Mouse (Mus musculus): ENCODE data around the gene Dctn3. TPM values are rescaled to one million over a fixed set of nuclear protein-coding genes. Genes with fewer than 3 reads are reported as not detected.

Dctn3 gene
- polyA plus RNA-seq, 1 experiment: 72.8 TPM

DNA sequence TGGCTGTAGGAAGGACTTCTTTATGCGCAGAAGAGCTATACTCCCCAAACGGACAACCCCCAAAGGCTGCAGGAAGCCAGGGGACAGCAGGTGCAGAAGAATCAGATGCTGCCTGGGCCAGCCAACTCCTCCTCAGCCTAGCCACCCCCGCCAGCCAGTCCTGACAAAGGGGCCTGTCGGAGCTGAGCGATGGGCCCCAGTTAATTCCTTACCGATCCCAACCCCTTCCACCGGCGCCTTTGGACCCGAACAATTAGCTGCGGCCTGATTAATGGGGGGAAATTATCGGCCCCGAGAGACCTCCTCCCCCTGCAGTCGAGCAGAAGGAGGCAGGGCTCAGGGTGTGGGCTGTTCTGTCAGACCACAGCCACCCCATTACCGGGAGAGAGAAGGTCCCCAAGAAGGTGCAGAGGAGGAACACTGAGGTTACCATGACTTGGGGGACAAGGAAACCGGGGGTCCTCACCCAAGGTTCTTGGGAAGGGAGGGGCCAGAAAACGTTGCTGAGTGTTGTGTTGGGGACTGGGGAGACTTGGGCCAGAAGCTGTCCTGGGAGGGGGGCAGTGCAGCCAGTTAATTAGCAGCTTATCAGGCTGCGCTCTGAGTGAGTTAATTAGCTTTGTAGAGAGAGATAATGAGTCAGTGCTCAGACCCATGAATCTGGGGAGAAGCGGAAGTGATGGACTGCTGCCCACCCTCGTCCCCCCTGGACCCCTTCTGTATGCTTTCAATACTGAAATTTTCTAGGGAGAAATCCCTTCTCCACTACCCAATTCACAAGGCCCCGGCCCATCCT lies 4.1 kb upstream of the Dctn3 start:
- 39% methylated on average over 20 of the region's 20 CpGs for WGBS
- H3K36me3 ChIP-seq (ENCODE audit: control insufficient read depth, insufficient read depth, low read length): no peaks in the 10 kb centered on the region
- no peak overlapping the region for H3K4me3 ChIP-seq (ENCODE audit: control insufficient read depth, insufficient read depth, low read length)
- DNase-seq: no peak
- TF ChIP-seq POLR2A (IDR thresholded peaks at IDR 0.05; ENCODE audit: control insufficient read depth, extremely low read depth, insufficient read depth, low read length, poor library complexity) (no peak), CTCF (IDR thresholded peaks at IDR 0.05; ENCODE audit: borderline replicate concordance, control insufficient read depth, extremely low read depth, insufficient read depth, low read length, poor library complexity) (no peak)
- no peak overlapping the region for H3K27ac ChIP-seq (ENCODE audit: control insufficient read depth, insufficient read depth, low read length)
- peaks cover 29% of the 10 kb centered on the region for H3K27me3 ChIP-seq (ENCODE audit: control insufficient read depth, insufficient read depth, low read length)
- H3K4me1 ChIP-seq (replicated peaks; ENCODE audit: control insufficient read depth, insufficient read depth, low read length): no peaks in the 10 kb centered on the region; the same call in none of the 2 replicates

DNA sequence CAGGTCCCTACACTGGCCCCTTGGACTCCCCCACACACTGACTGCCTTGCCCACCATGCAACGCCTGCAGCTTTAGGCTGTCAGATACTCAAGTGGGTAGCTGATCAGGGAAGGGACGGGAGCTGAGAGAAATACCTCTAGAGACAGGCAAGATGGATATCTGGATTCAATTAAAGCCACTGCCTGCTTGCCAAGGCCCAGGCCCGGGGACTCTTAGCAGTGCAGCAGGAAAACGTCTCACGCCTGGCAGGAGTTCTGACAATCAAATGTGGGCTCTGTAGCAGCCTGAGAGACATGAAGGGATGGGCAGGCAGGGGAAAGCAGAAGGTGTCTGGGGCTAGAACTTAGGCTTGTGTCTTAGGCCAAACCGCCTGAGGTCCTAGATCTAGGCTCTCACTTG lies 6.1 kb downstream of the Dctn3 start:
- Histone ChIP-seq H3K36me3 (ENCODE audit: control insufficient read depth, insufficient read depth, low read length) (peaks cover 15% of the 10 kb centered on the region), H3K27me3 (ENCODE audit: control insufficient read depth, insufficient read depth, low read length) (no peaks in the 10 kb centered on the region), H3K4me1 (replicated peaks; ENCODE audit: control insufficient read depth, insufficient read depth, low read length) (peaks cover 19% of the 10 kb centered on the region), H3K4me3 (ENCODE audit: control insufficient read depth, insufficient read depth, low read length) (no peak overlapping the region), H3K27ac (ENCODE audit: control insufficient read depth, insufficient read depth, low read length) (no peak overlapping the region)
- DNase-seq: no peak
- 96% methylated on average over 6 of the region's 6 CpGs for WGBS
- TF ChIP-seq CTCF (IDR thresholded peaks at IDR 0.05; ENCODE audit: borderline replicate concordance, control insufficient read depth, extremely low read depth, insufficient read depth, low read length, poor library complexity) (no peak), POLR2A (IDR thresholded peaks at IDR 0.05; ENCODE audit: control insufficient read depth, extremely low read depth, insufficient read depth, low read length, poor library complexity) (no peak)

GRCm38 (mm10) chr4:41715596-41715995 lies 7.4 kb downstream of the Dctn3 start:
- H3K27me3 ChIP-seq (ENCODE audit: control insufficient read depth, insufficient read depth, low read length): no peaks in the 10 kb centered on the region
- no peak overlapping the region for H3K4me3 ChIP-seq (ENCODE audit: control insufficient read depth, insufficient read depth, low read length)
- WGBS: 89% methylated on average over 5 of the region's 5 CpGs
- no peak overlapping the region for H3K27ac ChIP-seq (ENCODE audit: control insufficient read depth, insufficient read depth, low read length)
- peak; percentile 54 for DNase-seq
- peaks cover 15% of the 10 kb centered on the region for H3K36me3 ChIP-seq (ENCODE audit: control insufficient read depth, insufficient read depth, low read length)
- peaks cover 21% of the 10 kb centered on the region for H3K4me1 ChIP-seq (replicated peaks; ENCODE audit: control insufficient read depth, insufficient read depth, low read length)
- no peak for TF ChIP-seq POLR2A (IDR thresholded peaks at IDR 0.05; ENCODE audit: control insufficient read depth, extremely low read depth, insufficient read depth, low read length, poor library complexity)

DNA sequence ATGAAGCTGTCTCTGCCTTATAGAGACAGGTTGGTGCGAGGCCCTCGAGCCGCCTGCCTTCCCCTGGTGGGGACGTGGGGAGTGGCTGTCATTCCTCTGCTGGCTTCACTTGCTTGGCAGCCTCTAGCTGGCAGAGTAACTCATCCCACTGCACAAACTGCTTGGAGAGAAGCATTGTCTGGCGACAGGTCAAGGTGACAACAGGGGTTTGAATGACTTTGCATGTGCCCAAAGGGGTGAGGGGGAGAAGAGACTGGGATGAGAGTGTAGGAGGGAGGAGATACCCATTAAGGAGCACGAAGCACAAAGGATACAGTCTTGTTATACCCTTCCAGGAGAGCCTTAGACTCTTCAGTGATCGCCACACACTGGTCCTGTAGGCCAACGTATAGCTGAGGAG lies 7.9 kb downstream of the Dctn3 start:
- Histone ChIP-seq H3K27me3 (ENCODE audit: control insufficient read depth, insufficient read depth, low read length) (no peaks in the 10 kb centered on the region), H3K36me3 (ENCODE audit: control insufficient read depth, insufficient read depth, low read length) (peaks cover 15% of the 10 kb centered on the region), H3K27ac (ENCODE audit: control insufficient read depth, insufficient read depth, low read length) (no peak overlapping the region), H3K4me1 (replicated peaks; ENCODE audit: control insufficient read depth, insufficient read depth, low read length) (peaks cover 21% of the 10 kb centered on the region), H3K4me3 (ENCODE audit: control insufficient read depth, insufficient read depth, low read length) (no peak overlapping the region)
- no peak for DNase-seq
- 88% methylated on average over 8 of the region's 8 CpGs for WGBS
- TF ChIP-seq POLR2A (IDR thresholded peaks at IDR 0.05; ENCODE audit: control insufficient read depth, extremely low read depth, insufficient read depth, low read length, poor library complexity) (no peak), CTCF (IDR thresholded peaks at IDR 0.05; ENCODE audit: borderline replicate concordance, control insufficient read depth, extremely low read depth, insufficient read depth, low read length, poor library complexity) (peak; percentile 27; the same call in 1 of the 2 replicates)

GRCm38 (mm10) chr4:41714276-41714675 lies 8.7 kb downstream of the Dctn3 start:
- WGBS: 18% methylated on average over 8 of the region's 8 CpGs
- peak; percentile 56 for DNase-seq
- H3K4me3 ChIP-seq (ENCODE audit: control insufficient read depth, insufficient read depth, low read length): no peak overlapping the region
- peaks cover 9% of the 10 kb centered on the region for H3K36me3 ChIP-seq (ENCODE audit: control insufficient read depth, insufficient read depth, low read length)
- H3K27ac ChIP-seq (ENCODE audit: control insufficient read depth, insufficient read depth, low read length): no peak overlapping the region
- H3K4me1 ChIP-seq (replicated peaks; ENCODE audit: control insufficient read depth, insufficient read depth, low read length): peaks cover 21% of the 10 kb centered on the region
- TF ChIP-seq POLR2A (IDR thresholded peaks at IDR 0.05; ENCODE audit: control insufficient read depth, extremely low read depth, insufficient read depth, low read length, poor library complexity) (no peak), CTCF (IDR thresholded peaks at IDR 0.05; ENCODE audit: borderline replicate concordance, control insufficient read depth, extremely low read depth, insufficient read depth, low read length, poor library complexity) (peak; percentile 59; the same call in 1 of the 2 replicates)
- no peaks in the 10 kb centered on the region for H3K27me3 ChIP-seq (ENCODE audit: control insufficient read depth, insufficient read depth, low read length)

- peak; percentile 87 for DNase-seq
Observed at GRCm38 (mm10) chr4:41713197-41714067, 9.5 kb downstream of the Dctn3 start, which contains the start of gene Rpp25l. Gene Rpp25l, minus strand, starts transcription at chr4:41713534.

More at GRCm38 (mm10) chr4:41713197-41714067, 9.5 kb downstream of the Dctn3 start, which contains the start of gene Rpp25l:
- WGBS: under 1% methylated on average over 61 of the region's 61 CpGs
- peaks cover under 1% of the 10 kb centered on the region; the same call in 1 of the 2 replicates for H3K36me3 ChIP-seq (ENCODE audit: control insufficient read depth, insufficient read depth, low read length)
- H3K4me3 ChIP-seq (ENCODE audit: control insufficient read depth, insufficient read depth, low read length): peak within 1 kb of the TSS; percentile 92
- peak within 1 kb of the TSS; percentile 25; the same call in 1 of the 2 replicates for H3K27ac ChIP-seq (ENCODE audit: control insufficient read depth, insufficient read depth, low read length)
- H3K27me3 ChIP-seq (ENCODE audit: control insufficient read depth, insufficient read depth, low read length): no peaks in the 10 kb centered on the region
- peaks cover 21% of the 10 kb centered on the region for H3K4me1 ChIP-seq (replicated peaks; ENCODE audit: control insufficient read depth, insufficient read depth, low read length)
- TF ChIP-seq CTCF (IDR thresholded peaks at IDR 0.05; ENCODE audit: borderline replicate concordance, control insufficient read depth, extremely low read depth, insufficient read depth, low read length, poor library complexity) (peak; percentile 71; the same call in 1 of the 2 replicates), POLR2A (IDR thresholded peaks at IDR 0.05; ENCODE audit: control insufficient read depth, extremely low read depth, insufficient read depth, low read length, poor library complexity) (peak; percentile 86)

Data from thymus, adult 2 months (tissue).